Mouse (Mus musculus) forebrain, embryonic 12.5 days (tissue): ENCODE results near the gene Tm7sf2. TPM values are rescaled to one million over a fixed set of nuclear protein-coding genes. Genes with fewer than 3 reads are reported as not detected.

Experiments used
- ATAC-seq: fragments of 200-750 bp; cut with Nextera tagmentation; 2 replicates; pipeline ENCODE4 v1.8.0; 2017; ENCODE audit warnings: moderate TSS enrichment; ENCODE audit not compliant: low FRiP score
- H3K27ac ChIP-seq: fragments of 300-500 bp; sonication (generic); 2 replicates; pipeline ENCODE4 v1.5.1; 2016; ENCODE audit warnings: mild to moderate bottlenecking
- H3K27me3 ChIP-seq: fragments of 300-500 bp; sonication (generic); 2 replicates; pipeline ENCODE4 v1.6.1; 2016; ENCODE audit warnings: mild to moderate bottlenecking
- H3K36me3 ChIP-seq: fragments of 300-500 bp; sonication (generic); replicated peaks from 2 replicates; pipeline ENCODE4 v1.6.1; 2016; ENCODE audit warnings: mild to moderate bottlenecking
- H3K4me1 ChIP-seq: fragments of 300-500 bp; sonication (generic); 2 replicates; pipeline ENCODE4 v1.6.1; 2016
- H3K4me2 ChIP-seq: fragments of 300-500 bp; sonication (generic); 2 replicates; pipeline ENCODE4 v1.6.1; 2016; ENCODE audit warnings: mild to moderate bottlenecking, moderate library complexity
- H3K4me3 ChIP-seq: fragments of 300-500 bp; sonication (generic); replicated peaks from 2 replicates; pipeline ENCODE4 v1.5.1; 2016; ENCODE audit warnings: mild to moderate bottlenecking
- H3K9ac ChIP-seq: fragments of 300-500 bp; sonication (generic); 2 replicates; pipeline ENCODE4 v1.6.1; 2016; ENCODE audit warnings: mild to moderate bottlenecking
- H3K9me3 ChIP-seq: fragments of 300-500 bp; sonication (generic); 2 replicates; pipeline ENCODE4 v1.6.1; 2016
- WGBS: fragments of 180-500 bp; shearing (Covaris S2); methylation state at CpG from one replicate; pipeline ENCODE4 v1.1.7; 2016; 5-methylcytosine and 5-hydroxymethylcytosine counted together
- polyA plus RNA-seq: library from polyadenylated mRNA; unstranded; fragments of >200 nt; fragmentation: Nextera tagmentation; extraction: Ambion mirVana; gene quantifications from 2 replicates; pipeline ENCODE4 v1.2.1, GENCODE M21; 2016

The Tm7sf2 gene
- polyA plus RNA-seq, 1 experiment from 2014 or later: 31.7 TPM

GRCm38 (mm10) chr19:6063081-6063480 lies 5.1 kb downstream of the Tm7sf2 start:
- Histone ChIP-seq H3K4me2 (peak overlapping the region; percentile 19), H3K27ac (no peak overlapping the region), H3K9ac (0 out of 2 replicates have a peak overlapping the region, but pooled peaks have one; percentile 98), H3K27me3 (no peaks in the 10 kb centered on the region), H3K9me3 (no peaks in the 10 kb centered on the region), H3K4me1 (peaks cover 50% of the 10 kb centered on the region), H3K4me3 (no peak overlapping the region), H3K36me3 (peaks cover 22% of the 10 kb centered on the region)
- no peak for ATAC-seq
- 85% methylated on average over 6 of the region's 6 CpGs for WGBS

- H3K36me3 ChIP-seq: peaks cover 22% of the 10 kb centered on the region
- no peak for ATAC-seq
- no peaks in the 10 kb centered on the region for H3K9me3 ChIP-seq
- peak overlapping the region; percentile 100 for H3K4me2 ChIP-seq
- peak overlapping the region; percentile 98 for H3K9ac ChIP-seq
- H3K4me1 ChIP-seq: peaks cover 44% of the 10 kb centered on the region
- no peaks in the 10 kb centered on the region for H3K27me3 ChIP-seq
- WGBS: 80% methylated on average over 5 of the region's 5 CpGs
- H3K4me3 ChIP-seq: peak overlapping the region; percentile 89
- H3K27ac ChIP-seq: peak overlapping the region; percentile 97; the same call in 1 of the 2 replicates
Observed at GRCm38 (mm10) chr19:6062418-6062817, 5.8 kb downstream of the Tm7sf2 start.

- ATAC-seq: no peak
- peak overlapping the region; percentile 89 for H3K4me3 ChIP-seq
- WGBS: 2% methylated on average over 44 of the region's 44 CpGs
- no peaks in the 10 kb centered on the region for H3K27me3 ChIP-seq
- peak overlapping the region; percentile 100 for H3K4me2 ChIP-seq
- H3K36me3 ChIP-seq: peaks cover 22% of the 10 kb centered on the region
- H3K9ac ChIP-seq: peak overlapping the region; percentile 98
- H3K27ac ChIP-seq: peak overlapping the region; percentile 97
- H3K4me1 ChIP-seq: peaks cover 41% of the 10 kb centered on the region
- H3K9me3 ChIP-seq: no peaks in the 10 kb centered on the region
Observed at GRCm38 (mm10) chr19:6061641-6062302, 6.4 kb downstream of the Tm7sf2 start.

- ATAC-seq: peak; percentile 51
- H3K9me3 ChIP-seq: no peaks in the 10 kb centered on the region
- H3K4me1 ChIP-seq: peaks cover 41% of the 10 kb centered on the region
- under 1% methylated on average over 58 of the region's 58 CpGs for WGBS
- H3K27me3 ChIP-seq: no peaks in the 10 kb centered on the region
- peak within 1 kb of the TSS; percentile 100 for H3K4me2 ChIP-seq
- peak within 1 kb of the TSS; percentile 97 for H3K27ac ChIP-seq
- peak within 1 kb of the TSS; percentile 98 for H3K9ac ChIP-seq
- peak within 1 kb of the TSS; percentile 89 for H3K4me3 ChIP-seq
- peaks cover 22% of the 10 kb centered on the region for H3K36me3 ChIP-seq
Observed at GRCm38 (mm10) chr19:6061021-6061533, 7.1 kb downstream of the Tm7sf2 start, which contains the start of gene Znhit2. Gene Znhit2, plus strand, starts transcription at chr19:6061192.

GRCm38 (mm10) chr19:6058966-6059365 lies 9.2 kb downstream of the Tm7sf2 start:
- peaks cover 41% of the 10 kb centered on the region for H3K4me1 ChIP-seq
- no peak overlapping the region for H3K27ac ChIP-seq
- ATAC-seq: no peak
- H3K4me3 ChIP-seq: peak overlapping the region; percentile 86
- H3K36me3 ChIP-seq: peaks cover 41% of the 10 kb centered on the region
- WGBS: 88% methylated on average over 5 of the region's 5 CpGs
- H3K27me3 ChIP-seq: no peaks in the 10 kb centered on the region
- H3K9me3 ChIP-seq: no peaks in the 10 kb centered on the region
- H3K4me2 ChIP-seq: peak overlapping the region; percentile 84
- H3K9ac ChIP-seq: peak overlapping the region; percentile 93; the same call in 1 of the 2 replicates

- WGBS: 43% methylated on average over 5 of the region's 5 CpGs
- no peak; the same call in 1 of the 2 replicates for ATAC-seq
- Histone ChIP-seq H3K4me3 (peak overlapping the region; percentile 86), H3K36me3 (peaks cover 46% of the 10 kb centered on the region), H3K27me3 (no peaks in the 10 kb centered on the region), H3K27ac (no peak overlapping the region; the same call in 1 of the 2 replicates), H3K9ac (peak overlapping the region; percentile 93), H3K4me1 (peaks cover 39% of the 10 kb centered on the region), H3K9me3 (no peaks in the 10 kb centered on the region), H3K4me2 (peak overlapping the region; percentile 84)
Observed at GRCm38 (mm10) chr19:6058513-6058912, 9.7 kb downstream of the Tm7sf2 start.

GRCm38 (mm10) chr19:6057313-6058096 lies 10.7 kb downstream of the Tm7sf2 start, which contains the start of the genes Mrpl49 and Fau:
Gene Mrpl49, minus strand, starts transcription at chr19:6057785.
Gene Fau, plus strand, starts transcription at chr19:6057844.
- peaks cover 51% of the 10 kb centered on the region for H3K36me3 ChIP-seq

GRCm38 (mm10) chr19:6056696-6057095 lies 11.5 kb downstream of the Tm7sf2 start:
- H3K27ac ChIP-seq: no peak overlapping the region
- H3K36me3 ChIP-seq: peaks cover 58% of the 10 kb centered on the region
- WGBS: 56% methylated on average over 4 of the region's 4 CpGs

More at GRCm38 (mm10) chr19:6057313-6058096, 10.7 kb downstream of the Tm7sf2 start, which contains the start of the genes Mrpl49 and Fau:
- peak within 1 kb of the TSS; percentile 93 for H3K9ac ChIP-seq
- no peaks in the 10 kb centered on the region for H3K9me3 ChIP-seq
- H3K4me1 ChIP-seq: peaks cover 34% of the 10 kb centered on the region
- no peaks in the 10 kb centered on the region for H3K27me3 ChIP-seq
- H3K27ac ChIP-seq: peak within 1 kb of the TSS; percentile 77
- WGBS: under 1% methylated on average over 63 of the region's 63 CpGs
- H3K4me3 ChIP-seq: peak within 1 kb of the TSS; percentile 86
- peak; percentile 89 for ATAC-seq
- peak within 1 kb of the TSS; percentile 84 for H3K4me2 ChIP-seq

GRCm38 (mm10) chr19:6054296-6054695 lies 13.9 kb downstream of the Tm7sf2 start:
- ATAC-seq: no peak
- no peak overlapping the region for H3K4me3 ChIP-seq
- 90% methylated on average over 5 of the region's 5 CpGs for WGBS
- H3K4me1 ChIP-seq: peaks cover 20% of the 10 kb centered on the region
- H3K27me3 ChIP-seq: no peaks in the 10 kb centered on the region
- H3K36me3 ChIP-seq: peaks cover 73% of the 10 kb centered on the region
- no peak overlapping the region for H3K9ac ChIP-seq
- no peak overlapping the region for H3K27ac ChIP-seq
- H3K9me3 ChIP-seq: no peaks in the 10 kb centered on the region
- H3K4me2 ChIP-seq: no peak overlapping the region

More at GRCm38 (mm10) chr19:6056696-6057095, 11.5 kb downstream of the Tm7sf2 start:
- peak overlapping the region; percentile 81 for H3K9ac ChIP-seq
- peaks cover 26% of the 10 kb centered on the region for H3K4me1 ChIP-seq
- peak overlapping the region; percentile 86 for H3K4me3 ChIP-seq
- no peaks in the 10 kb centered on the region for H3K9me3 ChIP-seq
- no peak for ATAC-seq
- H3K27me3 ChIP-seq: no peaks in the 10 kb centered on the region
- H3K4me2 ChIP-seq: peak overlapping the region; percentile 84

- ATAC-seq: no peak
- no peak overlapping the region for H3K4me3 ChIP-seq
Observed at GRCm38 (mm10) chr19:6052516-6052915, 15.7 kb downstream of the Tm7sf2 start.

GRCm38 (mm10) chr19:6048681-6049410 lies 19.3 kb downstream of the Tm7sf2 start:
- H3K27ac ChIP-seq: no peak overlapping the region
- 0 out of 2 replicates have a peak overlapping the region, but pooled peaks have one; percentile 10 for H3K4me3 ChIP-seq
- WGBS: 88% methylated on average over 11 of the region's 11 CpGs
- no peaks in the 10 kb centered on the region for H3K9me3 ChIP-seq
- H3K4me1 ChIP-seq: peaks cover 26% of the 10 kb centered on the region
- H3K4me2 ChIP-seq: no peak overlapping the region
- ATAC-seq: no peak
- H3K27me3 ChIP-seq: no peaks in the 10 kb centered on the region
- H3K9ac ChIP-seq: no peak overlapping the region
- H3K36me3 ChIP-seq: peaks cover 58% of the 10 kb centered on the region

More at GRCm38 (mm10) chr19:6052516-6052915, 15.7 kb downstream of the Tm7sf2 start:
- no peak overlapping the region for H3K9ac ChIP-seq
- peaks cover 79% of the 10 kb centered on the region for H3K36me3 ChIP-seq
- H3K4me2 ChIP-seq: no peak overlapping the region
- WGBS: 87% methylated on average over 7 of the region's 7 CpGs
- H3K27me3 ChIP-seq: no peaks in the 10 kb centered on the region
- no peak overlapping the region for H3K27ac ChIP-seq
- no peaks in the 10 kb centered on the region for H3K9me3 ChIP-seq
- H3K4me1 ChIP-seq: peaks cover 25% of the 10 kb centered on the region
